Mouse (Mus musculus) lung, adult 18-20 months (tissue): ENCODE results near the gene Dgkb.

Source experiments
- DNase-seq, 2 experiments: peaks; one replicate each; pipeline ENCODE4 v3.0.0; 2022; ENCODE audit warnings: mixed read lengths in 2 of 2

Gene Dgkb

DNA sequence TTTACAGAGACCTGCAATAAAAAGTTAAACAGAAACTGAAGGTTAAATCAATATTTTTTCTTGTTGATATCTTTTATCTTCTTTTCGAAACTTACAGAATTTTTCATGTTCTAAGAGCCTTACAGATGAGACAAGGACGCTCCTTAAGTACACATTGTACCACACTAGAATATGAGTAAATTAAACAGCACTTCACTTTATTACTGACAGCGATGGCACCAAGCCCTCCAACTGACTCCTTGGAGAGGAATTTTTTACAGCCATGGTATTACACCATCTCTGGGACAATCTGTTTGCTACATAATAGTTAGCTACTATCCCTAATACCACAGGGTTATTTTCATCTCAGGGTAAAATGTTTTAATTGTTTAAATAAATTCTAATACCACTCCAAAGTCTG lies 556.6 kb downstream of the Dgkb start:
- DNase-seq = no peak

DNA sequence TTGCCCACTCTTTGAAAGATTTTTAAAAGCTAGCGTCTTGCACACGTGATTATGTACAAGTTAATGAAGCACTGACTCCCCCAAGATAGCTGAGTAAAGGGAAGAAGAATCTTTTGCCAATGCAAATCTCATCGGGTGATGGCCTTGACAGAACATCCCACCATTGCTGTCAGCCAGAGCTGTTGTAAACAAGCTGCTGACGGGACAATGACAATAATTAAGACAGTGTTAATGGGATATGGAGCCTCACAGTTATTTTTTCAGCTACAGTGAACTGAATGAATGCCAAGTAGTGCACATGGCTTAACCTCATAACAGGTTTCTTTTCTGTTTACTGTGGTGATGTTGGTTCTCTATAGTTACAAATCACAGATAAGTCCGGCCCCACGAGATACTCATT lies 568.4 kb downstream of the Dgkb start:
- no peak for DNase-seq

- DNase-seq = no peak
These were observed 569.5 kb downstream of the Dgkb start for GRCm38 (mm10) chr12:38386991-38387390.

- no peak for DNase-seq
These were observed 570.1 kb downstream of the Dgkb start for GRCm38 (mm10) chr12:38387654-38388053.

GRCm38 (mm10) chr12:38388243-38388642 lies 570.7 kb downstream of the Dgkb start:
- DNase-seq = no peak

DNA sequence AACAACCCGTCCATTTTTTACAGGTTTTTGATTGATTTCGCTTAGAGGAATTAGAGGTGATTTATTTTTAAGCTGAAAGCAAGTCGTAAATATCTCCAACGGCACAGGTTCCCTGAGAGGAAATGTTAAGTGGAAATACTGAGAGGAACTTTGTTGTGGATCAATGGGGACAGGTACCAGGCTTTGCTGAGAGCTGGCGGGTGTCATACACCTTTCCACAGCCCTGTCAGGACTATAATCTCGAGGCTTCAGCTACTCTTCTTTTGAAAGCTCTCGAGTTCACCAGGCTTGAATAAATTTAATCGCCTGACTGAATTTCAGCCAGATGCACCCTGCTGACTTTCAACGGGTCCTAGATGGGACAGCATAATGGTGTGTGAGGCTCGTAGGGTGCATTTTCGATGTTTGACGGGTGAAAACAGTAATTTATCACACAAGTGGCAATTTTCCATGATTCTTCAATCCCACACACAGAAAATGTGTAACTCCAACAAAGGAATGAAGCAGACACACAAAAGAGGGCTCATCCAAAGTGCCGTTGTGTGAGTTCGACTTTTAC lies 580.3 kb downstream of the Dgkb start:
- no peak for DNase-seq

GRCm38 (mm10) chr12:38400089-38400488 lies 582.6 kb downstream of the Dgkb start:
- no peak for DNase-seq

DNA sequence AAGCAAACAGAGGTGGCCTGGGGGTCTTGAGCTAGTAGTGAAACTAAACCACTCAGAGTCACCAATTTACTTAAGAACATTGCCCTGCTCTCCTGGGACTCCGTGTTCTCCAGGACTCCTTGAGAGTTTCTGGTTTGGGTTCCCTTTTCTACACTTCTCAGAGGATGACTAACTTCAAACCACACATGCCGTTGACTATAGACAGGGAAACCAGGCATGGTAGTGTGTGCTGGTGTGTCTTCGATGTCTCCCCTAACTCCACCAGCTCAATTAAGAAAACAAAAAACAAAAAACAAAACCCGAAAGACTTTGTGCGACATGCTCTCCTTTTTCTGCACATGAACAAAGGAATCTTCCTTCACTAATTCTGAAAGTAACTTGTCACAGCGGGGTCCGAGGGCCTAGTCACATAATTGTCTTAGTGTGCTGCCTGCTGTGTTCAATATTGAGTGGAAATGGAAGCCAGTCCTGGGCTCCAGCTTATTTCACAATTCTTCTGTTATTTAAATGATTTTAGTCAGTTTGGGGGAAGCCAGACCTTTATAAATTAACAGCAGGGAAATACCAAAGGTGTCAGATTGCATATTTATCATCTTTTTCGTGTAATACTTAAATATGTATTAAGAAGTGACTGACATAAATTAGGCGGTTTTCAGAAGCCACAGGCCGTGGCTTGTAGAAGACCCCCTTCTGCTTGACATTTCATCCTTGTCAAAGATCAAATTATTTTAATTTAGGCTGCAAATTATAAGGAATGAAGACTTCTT lies 618.0 kb downstream of the Dgkb start:
- no peak for DNase-seq

GRCm38 (mm10) chr12:38436131-38436436 lies 618.6 kb downstream of the Dgkb start:
- no peak for DNase-seq

DNA sequence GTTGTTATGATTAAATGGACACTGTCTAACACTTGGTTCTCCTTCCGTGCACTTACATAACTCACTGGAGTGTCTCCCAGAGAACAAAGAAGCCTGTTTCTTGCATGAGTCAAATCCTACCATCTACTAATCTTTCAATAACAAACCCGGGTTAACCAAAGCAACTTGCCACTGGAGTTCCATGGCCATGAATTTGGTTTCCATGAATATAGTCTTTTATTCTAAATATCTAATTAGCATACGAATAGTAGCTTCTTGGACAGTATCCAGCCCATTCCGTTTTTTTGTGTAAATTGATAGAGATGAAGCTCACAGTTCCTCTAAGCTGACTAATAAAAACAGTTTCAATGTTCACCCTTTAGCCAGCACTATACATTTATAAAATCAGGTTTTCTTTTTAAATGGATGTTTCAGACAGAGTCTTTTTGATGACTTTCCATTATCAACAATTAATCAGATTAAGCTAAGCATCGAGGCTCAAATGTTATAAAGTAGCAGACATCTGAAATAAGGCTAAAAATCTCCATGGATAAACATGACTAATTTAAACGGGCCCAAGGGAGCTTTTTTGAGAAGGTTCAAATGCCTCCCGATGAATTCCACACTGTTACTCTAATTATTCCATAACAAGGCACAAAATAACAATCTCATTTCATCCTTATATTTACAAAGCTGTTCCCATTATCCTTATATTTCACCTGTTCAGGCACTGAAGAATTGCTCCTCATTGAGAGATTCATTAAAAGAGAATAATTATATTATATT lies 633.0 kb downstream of the Dgkb start:
- no peak for DNase-seq

DNA sequence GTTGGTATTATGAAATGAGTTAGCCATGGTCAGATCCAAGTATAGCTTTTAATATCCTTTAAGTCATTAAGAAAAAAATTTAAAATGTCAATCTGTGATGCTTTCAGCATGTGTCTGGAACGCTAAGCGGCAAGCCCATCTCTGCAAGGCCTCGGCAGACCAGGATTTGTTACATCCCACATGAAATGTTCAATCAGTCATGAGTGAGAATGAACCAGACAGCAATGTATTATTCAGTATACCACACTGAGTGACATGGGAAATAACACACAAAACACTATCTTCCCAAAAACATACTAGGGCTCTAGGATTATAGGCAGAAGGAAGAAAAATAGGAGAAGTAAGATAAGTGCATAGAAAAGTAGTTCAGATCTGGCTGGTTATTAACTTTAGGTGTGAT lies 634.2 kb downstream of the Dgkb start:
- no peak for DNase-seq

DNA sequence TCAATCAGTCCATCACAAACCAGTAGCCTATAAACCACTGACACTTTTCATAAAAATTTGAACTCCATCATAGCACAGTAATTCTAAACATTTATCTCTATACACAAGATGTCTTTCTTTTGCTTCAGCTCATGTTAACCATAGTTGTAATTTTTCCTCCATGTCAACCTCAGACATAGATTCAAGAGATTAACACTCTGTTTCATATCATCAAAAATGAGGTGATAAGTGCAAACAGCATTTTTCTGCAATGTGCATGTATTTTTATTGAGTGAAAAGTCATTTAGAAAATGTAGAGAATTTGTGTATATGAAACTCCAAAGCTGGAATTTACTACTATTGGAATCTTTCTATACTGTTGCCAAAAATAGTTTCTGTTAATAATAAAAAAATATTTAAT lies 650.7 kb downstream of the Dgkb start:
- DNase-seq = no peak

DNA sequence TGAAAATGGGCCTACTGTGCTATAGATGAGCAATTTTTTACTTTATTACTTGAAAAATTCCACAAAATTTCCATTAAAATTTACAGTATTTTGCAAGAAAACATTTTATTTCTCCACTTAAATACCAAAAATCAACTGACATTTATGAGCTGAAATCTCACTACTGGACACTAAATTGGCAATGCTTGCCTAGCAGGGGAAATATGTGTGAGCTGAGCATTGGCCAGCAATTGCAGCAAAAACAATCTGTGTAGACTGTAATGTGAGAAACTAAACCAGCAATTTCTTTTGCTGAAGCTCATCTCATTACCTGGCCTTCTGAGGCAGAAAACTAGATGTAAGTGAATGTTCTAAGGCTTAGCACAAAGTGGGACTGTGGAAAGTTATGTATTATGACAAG lies 651.1 kb downstream of the Dgkb start:
- no peak for DNase-seq

- no peak for DNase-seq
These were observed 679.7 kb downstream of the Dgkb start for GRCm38 (mm10) chr12:38497229-38497628.

DNA sequence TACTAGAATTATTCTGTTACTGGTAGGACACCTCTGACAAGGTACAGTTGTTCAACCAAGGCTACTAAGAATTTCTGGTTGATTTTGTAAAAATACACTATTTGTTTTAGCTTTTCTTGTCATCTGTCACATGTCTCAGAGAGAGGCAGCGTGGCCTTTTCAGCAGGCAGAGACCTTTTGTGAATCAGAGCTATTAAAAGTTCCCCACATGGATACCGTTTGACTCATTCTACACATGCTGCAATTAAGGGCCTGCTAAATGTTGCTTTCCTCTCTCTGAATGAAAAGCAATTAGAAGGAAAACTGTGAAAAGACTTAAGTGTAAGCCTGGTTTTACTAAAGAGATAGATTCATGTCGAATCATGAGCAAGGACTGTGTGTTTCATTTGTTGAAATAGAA lies 683.4 kb downstream of the Dgkb start:
- no peak for DNase-seq

GRCm38 (mm10) chr12:38508195-38508594 lies 690.7 kb downstream of the Dgkb start:
- DNase-seq = no peak

GRCm38 (mm10) chr12:38545431-38545830 lies 727.9 kb downstream of the Dgkb start:
- no peak for DNase-seq

DNA sequence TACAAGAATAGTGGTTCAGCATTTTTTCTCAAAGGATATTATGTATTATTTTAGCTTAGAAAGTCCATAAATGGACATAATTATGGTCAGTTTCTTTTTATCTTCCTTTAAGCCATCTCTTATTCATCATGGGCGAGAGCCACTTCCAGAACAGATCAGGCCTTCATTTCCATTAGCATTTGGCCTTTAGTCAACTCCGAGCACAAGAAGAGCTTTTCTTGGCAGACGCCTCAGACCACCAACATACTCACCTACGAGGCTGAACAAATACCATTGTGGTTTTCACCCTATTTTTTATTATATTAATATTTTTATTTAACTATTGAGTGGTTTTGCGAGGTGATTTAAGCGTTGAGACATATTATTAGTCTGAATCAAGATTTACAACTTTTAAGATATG lies 759.6 kb downstream of the Dgkb start:
- no peak for DNase-seq

GRCm38 (mm10) chr12:38579191-38579817 lies 761.8 kb downstream of the Dgkb start:
- DNase-seq = no peak

DNA sequence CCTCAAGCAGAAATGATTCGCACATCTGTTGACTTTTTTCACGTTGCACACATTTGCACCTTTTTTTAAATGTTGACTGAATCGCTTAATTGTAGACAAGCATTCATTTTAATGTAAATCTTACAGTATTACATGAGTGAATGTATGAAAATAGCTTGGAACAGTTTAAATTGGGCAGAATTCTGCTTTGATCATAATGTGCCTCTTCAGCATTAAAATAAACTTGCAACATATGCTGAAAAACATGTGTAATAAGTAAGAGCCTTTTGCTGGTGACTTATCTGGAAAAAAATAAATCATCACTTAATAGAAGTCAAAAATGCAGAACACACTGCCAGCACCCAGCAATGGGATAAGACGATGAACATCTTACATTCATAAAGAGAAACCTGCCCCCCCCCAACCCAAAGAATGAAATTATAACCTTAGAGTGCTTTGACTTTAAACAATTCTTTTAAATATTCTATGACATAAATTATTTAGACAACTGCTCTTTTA lies 768.9 kb downstream of the Dgkb start:
- DNase-seq = no peak

DNA sequence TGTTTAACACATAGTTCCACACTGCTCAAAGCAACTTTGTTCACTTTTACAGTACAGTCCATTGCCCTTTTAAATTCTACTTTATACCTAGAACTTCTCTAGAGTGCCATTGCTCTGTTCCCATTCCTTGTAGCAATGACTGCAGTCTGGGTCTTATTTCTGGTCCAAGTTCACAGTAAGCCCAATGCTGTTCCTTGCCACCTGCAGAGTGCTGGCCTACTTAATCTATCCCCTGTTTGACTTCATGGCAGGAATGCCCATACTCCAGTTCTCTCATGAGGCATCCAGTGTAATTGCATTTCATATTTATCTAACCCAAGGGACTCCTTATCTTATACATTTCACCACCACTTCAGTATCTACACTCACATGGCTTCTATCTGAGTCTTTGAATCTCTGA lies 772.4 kb downstream of the Dgkb start:
- DNase-seq = no peak

DNA sequence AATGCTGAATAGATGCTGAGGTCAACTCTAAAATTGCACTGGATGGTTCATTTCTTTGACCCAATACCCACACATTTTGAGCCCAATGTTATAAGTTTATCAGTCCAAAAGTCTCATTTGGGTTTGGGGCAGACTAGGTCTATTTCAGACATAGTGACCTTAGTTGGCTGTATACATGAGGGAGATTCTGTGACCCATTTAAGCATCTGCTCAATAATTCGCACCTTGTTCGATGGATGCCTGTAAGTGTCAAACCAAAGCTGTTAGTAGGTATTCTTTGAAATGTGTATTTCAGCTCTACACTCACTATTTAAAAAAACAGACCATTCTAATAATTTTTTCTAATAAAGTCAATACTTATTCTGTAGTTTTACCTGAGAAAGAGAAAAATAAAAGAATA lies 776.1 kb downstream of the Dgkb start:
- no peak for DNase-seq

DNA sequence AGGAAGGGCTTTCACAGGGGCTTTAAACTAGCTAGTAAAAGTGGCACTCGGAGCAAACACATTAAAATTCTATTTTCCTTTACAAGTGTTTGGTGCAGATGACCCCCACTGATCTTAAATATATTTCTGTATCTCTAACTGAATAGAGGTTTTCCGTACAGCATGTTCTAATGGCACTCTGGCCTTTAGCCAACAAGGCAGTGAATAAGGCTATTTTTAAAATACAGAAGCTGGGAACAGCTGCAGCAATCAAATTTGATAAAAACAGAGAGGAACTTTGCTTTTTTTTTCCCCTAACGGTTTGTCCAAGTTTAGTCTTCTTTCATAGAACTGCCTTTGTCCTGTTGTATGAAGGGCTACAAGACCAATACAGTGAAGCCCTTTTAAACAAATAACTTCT lies 776.5 kb downstream of the Dgkb start:
- peak in 1 of 2 experiments; percentile 1 for DNase-seq
